Mouse (Mus musculus) frontal cortex, postnatal 36 days (tissue): ENCODE measurements at regions not wholly inside any gene's neighbourhood (a gene's known extent, or its start where the extent isn't known, plus 50 kb on each side); places are given as distances from the start of the nearest gene placed in this dataset.

Experiments used
- DNase-seq, 2 experiments: peaks; one replicate each; pipeline ENCODE4 v3.0.0; 2022; ENCODE audit warnings: low spot score in 2 of 2

- no peak for DNase-seq
Observed at GRCm38 (mm10) chr4:48871105-48871504, 188.0 kb upstream of the Plppr1 start.

- no peak for DNase-seq
Observed at GRCm38 (mm10) chr4:48889074-48889592, 169.9 kb upstream of the Plppr1 start.

GRCm38 (mm10) chr4:48904551-48904950 lies 154.5 kb upstream of the Plppr1 start:
- DNase-seq = no peak

- peak in 1 of 2 experiments; percentile 12 for DNase-seq
Observed at GRCm38 (mm10) chr4:48905196-48905867, 153.7 kb upstream of the Plppr1 start.

GRCm38 (mm10) chr4:48909161-48909560 lies 149.9 kb upstream of the Plppr1 start:
- no peak for DNase-seq

GRCm38 (mm10) chr4:48913301-48913700 lies 145.8 kb upstream of the Plppr1 start:
- no peak for DNase-seq

GRCm38 (mm10) chr4:48924576-48925459 lies 134.3 kb upstream of the Plppr1 start:
- DNase-seq = peak; percentile 39 to 79

GRCm38 (mm10) chr4:48938420-48938819 lies 120.7 kb upstream of the Plppr1 start:
- DNase-seq = no peak

GRCm38 (mm10) chr4:48938892-48939291 lies 120.2 kb upstream of the Plppr1 start:
- peak; percentile 52 to 62 for DNase-seq

- no peak for DNase-seq
Observed at GRCm38 (mm10) chr4:48945266-48945818, 113.7 kb upstream of the Plppr1 start.

- no peak for DNase-seq
Observed at GRCm38 (mm10) chr4:48952965-48953364, 106.1 kb upstream of the Plppr1 start.

GRCm38 (mm10) chr4:48975810-48976209 lies 83.3 kb upstream of the Plppr1 start:
- peak in 1 of 2 experiments; percentile 30 for DNase-seq

- no peak for DNase-seq
Observed at GRCm38 (mm10) chr4:48992021-48992420, 67.1 kb upstream of the Plppr1 start.
